Mouse (Mus musculus): ENCODE data around the gene 1700012B09Rik. TPM values are rescaled to one million over a fixed set of nuclear protein-coding genes. Genes with fewer than 3 reads are reported as not detected.

Gene 1700012B09Rik
- polyA plus RNA-seq, 1 experiment from 2014 or later: not detected

Other genes with a start within 250 kb of the 1700012B09Rik start
- 1.6 and 1.8 TPM in 2 replicates for gene Amotl1, start 126.0 kb downstream of the 1700012B09Rik start, polyA plus RNA-seq (2015; fragmentation: Nextera tagmentation; extraction: Ambion mirVana)
- gene Piwil4, start 30.3 kb downstream of the 1700012B09Rik start, polyA plus RNA-seq (2015; fragmentation: Nextera tagmentation; extraction: Ambion mirVana): 0.07 and 0.09 TPM in 2 replicates
- gene Fut4, start 18.6 kb downstream of the 1700012B09Rik start, polyA plus RNA-seq (2015; fragmentation: Nextera tagmentation; extraction: Ambion mirVana): 0.64 and 0.69 TPM in 2 replicates
- 22.6 and 27.6 TPM in 2 replicates for gene Mre11a, start 13.6 kb upstream of the 1700012B09Rik start, polyA plus RNA-seq (2015; fragmentation: Nextera tagmentation; extraction: Ambion mirVana)
- 36.2 and 42.2 TPM in 2 replicates for gene Ankrd49, start 13.8 kb upstream of the 1700012B09Rik start, polyA plus RNA-seq (2015; fragmentation: Nextera tagmentation; extraction: Ambion mirVana)
- gene Gpr83, start 89.2 kb upstream of the 1700012B09Rik start, polyA plus RNA-seq (2015; fragmentation: Nextera tagmentation; extraction: Ambion mirVana): 0.05 and 0.06 TPM in 2 replicates
- not detected in 2 replicates for gene Izumo1r, start 132.9 kb upstream of the 1700012B09Rik start, polyA plus RNA-seq (2015; fragmentation: Nextera tagmentation; extraction: Ambion mirVana)